Mouse (Mus musculus) liver, postnatal 0 days (tissue): ENCODE measurements at regions not wholly inside any gene's neighbourhood (a gene's known extent, or its start where the extent isn't known, plus 50 kb on each side); places are given as distances from the start of the nearest gene placed in this dataset.

Source experiments
- CTCF ChIP-seq: sonication (generic); IDR thresholded peaks from 2 replicates; pipeline ENCODE4 v1.5.1; 2016; ENCODE audit warnings: antibody characterized with exemption, low read depth
- EP300 ChIP-seq: IDR thresholded peaks from 2 replicates; pipeline ENCODE4 v1.6.1; 2016; ENCODE audit warnings: antibody characterized with exemption, low read depth, mild to moderate bottlenecking

DNA sequence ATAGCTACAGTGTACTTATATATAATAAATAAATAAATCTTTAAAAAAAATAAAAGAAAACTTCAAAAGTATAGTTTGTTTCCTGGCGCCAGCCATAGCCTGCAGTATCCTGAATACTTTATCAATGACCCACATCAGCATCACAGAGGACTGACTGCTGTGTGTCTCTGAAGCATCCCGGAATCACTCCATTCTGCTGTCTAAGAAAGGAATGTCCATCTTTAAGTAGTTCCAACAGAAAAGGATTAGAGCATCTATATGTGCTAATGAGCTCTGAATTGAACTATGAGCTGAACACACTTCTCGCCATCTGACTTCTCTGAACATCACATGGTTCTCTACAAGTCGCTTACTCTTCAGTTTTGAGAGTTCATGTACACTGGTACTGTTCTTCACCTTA lies 745.8 kb upstream of the Chrm3 start:
- TF ChIP-seq EP300 (no peak), CTCF (no peak)
